Mouse (Mus musculus): ENCODE measurements around the gene Mboat2.

Mboat2 gene

DNA sequence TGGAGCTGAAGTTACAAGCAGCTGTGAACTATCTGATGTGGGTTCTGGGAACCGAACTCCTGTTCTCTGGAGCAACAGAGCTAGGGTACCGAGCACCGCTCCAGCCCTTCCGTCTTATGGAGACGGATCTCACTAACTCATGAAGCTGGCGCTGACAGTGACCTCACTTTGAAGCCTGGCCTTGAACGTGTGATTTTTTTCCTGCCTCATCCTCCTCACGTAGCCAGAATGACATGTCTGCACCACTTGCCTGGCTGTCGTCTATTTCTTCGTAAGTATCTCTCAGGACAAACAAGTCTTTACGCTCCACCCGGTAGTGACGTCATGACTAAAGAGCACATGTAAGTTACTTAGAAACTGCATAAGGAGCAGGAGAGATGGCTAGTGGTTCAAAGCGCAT is 116.4 kb downstream of the Mboat2 start:
- DNase-seq (ENCODE audit: low spot score in 2 of 2), result no peak

- DNase-seq (ENCODE audit: low spot score in 2 of 2), result no peak
These were observed 117.7 kb downstream of the Mboat2 start for GRCm38 (mm10) chr12:24948344-24948743.

- no peak for DNase-seq (ENCODE audit: low spot score in 2 of 2)
These were observed 119.8 kb downstream of the Mboat2 start for GRCm38 (mm10) chr12:24950376-24951046.

DNA sequence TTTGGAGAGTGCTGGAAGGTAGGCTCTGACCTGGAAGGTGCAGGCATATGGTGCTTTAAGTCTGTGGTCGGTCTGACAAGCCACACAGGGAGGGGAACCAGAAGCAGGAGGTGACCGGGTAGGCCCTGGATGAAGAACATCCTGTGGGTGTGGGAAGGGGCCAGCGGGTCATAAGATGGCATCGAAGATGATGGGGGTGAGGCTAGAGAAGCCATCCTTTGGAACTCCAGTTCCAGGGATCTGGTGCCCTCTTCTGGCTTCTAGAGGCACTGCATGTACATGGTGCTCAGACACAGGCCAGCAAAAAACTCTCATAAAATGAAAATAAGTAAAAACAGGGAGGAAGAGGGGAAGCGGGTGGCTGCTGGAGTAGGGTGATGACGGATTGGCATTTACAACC is 121.5 kb downstream of the Mboat2 start:
- peak in 1 of 2 experiments; percentile 71 for DNase-seq (ENCODE audit: low spot score in 2 of 2)

DNA sequence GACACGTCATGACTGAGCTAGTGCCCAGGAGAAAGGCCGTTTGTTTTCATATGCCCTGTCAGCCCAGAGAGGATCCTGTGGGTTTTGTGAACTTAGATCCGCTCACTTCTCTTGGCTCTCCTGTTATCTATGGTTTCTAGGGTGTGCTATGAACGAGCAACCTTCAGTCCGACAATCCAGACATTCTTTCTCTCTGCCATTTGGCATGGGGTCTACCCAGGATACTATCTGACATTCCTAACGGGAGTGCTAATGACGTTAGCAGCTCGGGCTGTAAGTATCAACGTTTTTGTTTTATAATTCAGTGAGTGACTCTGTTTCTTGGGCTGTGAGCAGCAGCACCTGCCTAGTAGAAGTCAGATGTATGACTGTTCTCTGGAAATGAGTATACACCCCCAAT is 124.5 kb downstream of the Mboat2 start:
- no peak for DNase-seq (ENCODE audit: low spot score in 2 of 2)

- no peak for DNase-seq (ENCODE audit: low spot score in 2 of 2)
These were observed 127.8 kb downstream of the Mboat2 start for GRCm38 (mm10) chr12:24958526-24958925.

GRCm38 (mm10) chr12:24961821-24962220 is 131.1 kb downstream of the Mboat2 start:
- no peak for DNase-seq (ENCODE audit: low spot score in 2 of 2)

DNA sequence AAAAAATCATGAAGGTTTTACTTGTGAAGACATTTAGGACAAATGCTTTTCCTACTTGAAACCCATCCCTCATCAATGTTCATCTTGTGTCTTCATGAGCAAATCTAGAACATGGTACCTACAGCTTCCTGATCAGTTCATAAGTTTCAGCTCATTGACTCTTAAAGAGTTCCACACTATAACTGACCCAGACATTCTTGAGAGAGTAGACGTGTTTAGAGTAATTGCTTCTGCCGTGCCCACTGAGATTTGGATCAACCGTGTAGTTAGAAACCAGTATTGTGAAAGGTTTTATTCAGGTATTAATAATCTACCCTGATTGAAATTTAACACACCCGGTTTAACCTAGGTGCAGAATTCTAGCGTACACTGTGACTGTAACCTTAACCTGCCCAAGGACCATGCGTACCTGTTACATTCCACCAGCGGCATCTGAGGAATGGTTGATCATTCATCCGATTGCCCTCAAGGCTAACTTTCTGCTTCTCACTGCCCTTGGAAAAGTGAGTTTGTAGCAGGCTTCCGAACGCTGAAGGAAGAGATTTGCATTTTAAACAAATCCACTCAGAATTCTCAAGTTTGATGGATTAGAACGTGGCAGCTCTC is 131.8 kb downstream of the Mboat2 start:
- DNase-seq (ENCODE audit: low spot score in 2 of 2), result no peak

DNA sequence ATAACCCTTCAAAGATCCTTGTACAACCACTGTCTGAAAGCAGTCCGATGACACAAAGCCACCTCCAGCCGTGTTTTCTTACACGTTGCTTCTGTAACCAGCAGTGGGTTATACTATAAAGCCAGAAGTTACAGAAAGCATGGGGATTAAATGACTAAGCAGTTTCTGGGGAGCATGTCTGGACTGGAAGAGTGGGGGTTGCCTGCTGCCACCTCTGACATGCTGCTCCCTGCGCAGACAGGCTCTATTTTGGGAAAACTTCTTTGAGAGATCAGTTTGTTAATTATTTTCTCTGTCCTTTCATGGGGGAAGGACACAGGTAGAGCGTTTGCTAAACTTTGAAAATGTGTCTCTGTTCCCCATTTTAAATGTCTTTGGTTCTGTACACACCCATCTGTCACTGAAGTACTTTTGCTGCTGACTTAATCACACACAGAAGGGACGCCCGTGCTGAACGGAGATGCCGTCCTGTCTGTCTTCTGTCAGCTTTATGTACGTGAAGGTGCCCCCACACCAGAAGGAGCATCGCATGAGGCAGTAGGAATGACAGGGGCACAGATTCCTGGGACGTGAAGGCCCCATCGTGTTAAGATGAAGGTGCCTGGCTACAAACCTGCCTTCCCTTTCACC is 132.8 kb downstream of the Mboat2 start:
- DNase-seq (ENCODE audit: low spot score in 2 of 2), result no peak

DNA sequence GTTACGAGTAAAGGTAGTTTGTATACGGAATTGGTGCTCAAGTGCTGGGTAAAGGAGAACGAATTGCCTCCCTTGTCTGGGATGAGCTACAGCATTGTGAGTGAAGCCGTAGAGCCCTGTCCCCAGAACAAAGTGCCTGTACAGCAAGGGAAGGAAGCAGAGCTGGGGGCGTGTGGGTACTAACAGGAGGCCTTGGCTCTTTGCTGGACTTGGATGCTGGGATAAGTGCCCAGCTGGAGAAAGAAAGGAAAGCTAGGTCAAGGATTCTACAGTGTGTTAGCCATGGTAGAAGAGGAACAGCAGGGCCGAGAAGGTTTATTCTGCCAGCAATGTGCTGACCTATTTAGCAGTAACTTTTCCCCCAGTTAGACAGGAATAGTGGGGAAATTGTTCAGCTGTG is 134.7 kb downstream of the Mboat2 start:
- DNase-seq (ENCODE audit: low spot score in 2 of 2), result no peak

DNA sequence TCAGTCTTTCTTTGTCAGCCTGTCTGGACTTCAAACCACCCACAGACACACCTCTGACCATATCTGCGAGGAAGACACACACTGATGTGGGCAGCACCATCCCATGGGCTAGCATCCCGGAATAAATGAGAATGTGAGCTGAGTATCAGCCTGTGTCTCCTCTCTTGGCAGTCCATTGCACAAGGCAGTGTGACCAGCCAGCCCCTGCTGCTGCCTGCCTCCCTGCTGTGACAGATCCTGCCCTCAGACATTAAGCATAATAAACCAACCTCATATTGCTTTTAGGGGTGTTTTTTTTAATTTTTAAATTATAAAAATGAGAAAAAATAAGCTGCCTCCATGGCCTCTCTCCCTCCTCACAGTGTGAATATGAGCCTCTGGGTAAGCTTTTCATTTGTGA is 135.4 kb downstream of the Mboat2 start:
- no peak for DNase-seq (ENCODE audit: low spot score in 2 of 2)

DNA sequence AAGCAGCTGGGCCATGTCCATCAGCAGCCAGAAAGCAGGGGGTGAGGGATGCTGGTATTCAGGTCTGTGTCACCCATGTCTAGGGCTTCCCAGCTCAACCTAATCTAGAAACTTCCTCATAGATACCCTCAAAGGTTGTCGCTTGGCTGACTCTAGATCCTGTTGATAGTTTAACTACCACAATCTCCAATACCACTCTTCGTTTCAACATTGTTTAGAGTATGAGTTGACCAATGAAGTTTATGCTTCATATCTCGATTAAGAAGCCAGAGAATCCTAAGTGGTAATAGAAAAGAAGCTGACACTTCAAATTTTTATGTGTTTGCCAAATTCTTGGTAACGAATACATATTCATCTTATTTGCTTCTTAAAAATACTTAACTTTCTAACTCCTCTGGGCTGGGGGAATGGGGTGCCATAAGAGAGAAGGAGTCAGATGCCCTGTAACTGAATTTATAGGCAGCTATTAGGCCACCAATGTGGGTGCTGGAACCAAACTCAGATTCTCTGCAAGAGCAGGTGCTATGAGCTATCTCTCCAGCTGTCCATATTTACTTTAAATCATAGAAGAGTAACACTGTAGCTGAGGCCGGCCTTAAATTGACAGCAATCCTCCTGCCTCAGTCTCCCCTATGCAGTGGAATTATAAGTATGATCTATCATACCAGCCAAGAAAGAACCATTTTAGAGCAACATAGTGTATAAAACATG is 141.0 kb downstream of the Mboat2 start:
- no peak for DNase-seq (ENCODE audit: low spot score in 2 of 2)

DNA sequence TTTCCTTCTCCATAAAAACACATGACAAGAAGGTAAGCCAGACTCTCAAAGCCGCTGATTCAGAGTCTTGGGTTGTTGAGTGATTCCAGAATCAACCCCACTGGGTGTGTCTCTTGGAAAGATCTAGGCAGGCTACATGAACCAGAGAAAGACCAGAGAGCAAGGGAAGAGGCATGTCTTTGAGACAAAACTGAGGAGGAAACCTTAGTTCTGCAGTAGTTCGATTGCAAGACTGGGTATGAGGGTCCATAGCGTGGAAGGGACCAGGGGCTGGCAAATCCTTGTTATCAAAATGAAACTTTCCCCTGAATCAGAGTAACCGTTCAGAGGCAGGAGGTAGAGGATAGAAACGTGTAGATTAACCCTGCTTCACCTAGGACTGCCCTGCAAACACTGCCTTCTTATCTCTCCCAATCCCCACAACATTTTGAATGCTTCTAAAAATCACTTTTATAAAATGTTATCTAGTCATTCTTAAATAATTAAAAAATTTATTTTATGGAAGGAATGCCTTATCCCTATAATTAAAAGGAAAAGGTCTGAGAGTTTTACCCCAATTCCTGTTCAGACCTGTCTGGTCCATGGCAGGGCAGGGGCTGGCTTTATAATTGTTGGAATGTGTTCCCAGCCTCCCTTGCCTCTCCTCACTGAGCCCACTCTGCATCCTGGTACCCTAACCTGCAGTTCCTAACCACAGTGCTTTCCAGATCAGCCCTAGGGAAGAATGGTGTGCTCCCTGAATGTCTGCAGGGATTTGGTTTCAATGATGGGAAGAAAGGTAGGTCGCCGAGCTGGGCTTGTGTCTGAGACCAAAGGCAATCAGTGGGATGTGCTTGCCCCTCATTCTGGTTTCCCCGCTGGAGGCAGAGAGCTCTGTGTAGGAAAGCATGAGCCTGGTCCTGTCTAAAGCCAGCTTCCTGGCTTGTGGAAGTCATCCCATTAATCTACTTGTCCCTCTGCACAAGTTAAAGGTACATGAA is 142.0 kb downstream of the Mboat2 start:
- no peak for DNase-seq (ENCODE audit: low spot score in 2 of 2)

GRCm38 (mm10) chr12:24973586-24973985 is 142.9 kb downstream of the Mboat2 start:
- no peak for DNase-seq (ENCODE audit: low spot score in 2 of 2)

GRCm38 (mm10) chr12:24974446-24975114 is 143.9 kb downstream of the Mboat2 start, which contains the start of gene Kidins220:
TSS of gene Kidins220 (plus strand) at chr12:24974925.
- DNase-seq (ENCODE audit: low spot score in 2 of 2), result peak; percentile 89 to 98

GRCm38 (mm10) chr12:24975115-24975733 is 144.5 kb downstream of the Mboat2 start:
- DNase-seq (ENCODE audit: low spot score in 2 of 2), result peak in 1 of 2 experiments; percentile 32

GRCm38 (mm10) chr12:24985226-24985625 is 154.5 kb downstream of the Mboat2 start:
- DNase-seq (ENCODE audit: low spot score in 2 of 2), result no peak

DNA sequence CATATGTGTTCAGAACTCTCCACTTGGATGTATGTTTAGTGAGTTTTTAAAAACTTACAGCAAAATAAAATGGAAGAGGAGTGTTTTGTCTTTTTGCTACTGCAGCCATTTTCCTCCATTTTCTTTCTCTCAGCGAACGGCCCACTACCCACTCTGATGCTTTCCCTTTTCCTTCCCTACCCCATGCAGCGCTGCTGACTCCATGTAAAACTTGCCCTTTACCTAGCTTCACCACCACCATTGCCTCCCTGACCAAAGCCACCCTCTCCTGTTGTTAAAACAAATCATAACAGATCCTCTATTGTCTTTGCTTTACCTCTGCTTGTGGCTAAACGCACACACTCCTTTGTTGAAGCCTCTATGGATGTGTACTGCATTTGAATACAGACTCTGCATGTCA is 164.7 kb downstream of the Mboat2 start:
- DNase-seq (ENCODE audit: low spot score in 2 of 2), result no peak

- DNase-seq (ENCODE audit: low spot score in 2 of 2), result no peak
These were observed 174.7 kb downstream of the Mboat2 start for GRCm38 (mm10) chr12:25005350-25005749.

DNA sequence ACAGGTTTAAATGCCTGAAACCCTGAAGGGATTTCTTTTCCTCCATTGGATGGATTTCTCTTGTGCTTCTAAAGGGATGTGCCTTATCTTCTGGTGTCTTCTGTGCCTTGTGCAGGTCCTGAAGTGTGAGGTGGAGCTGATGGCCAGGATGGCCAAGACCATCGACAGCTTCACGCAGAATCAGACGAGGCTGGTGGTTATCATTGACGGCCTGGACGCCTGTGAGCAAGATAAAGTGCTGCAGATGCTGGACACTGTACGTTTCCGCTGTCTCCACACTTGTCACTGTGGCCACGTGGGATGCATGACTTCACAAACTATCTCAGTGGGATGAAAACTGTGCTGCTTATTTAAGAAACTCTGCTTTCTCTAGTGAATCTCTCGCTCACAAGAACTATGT is 179.3 kb downstream of the Mboat2 start:
- no peak for DNase-seq (ENCODE audit: low spot score in 2 of 2)
